Mouse (Mus musculus): ENCODE results near the gene Lsamp. TPM values are rescaled to one million over a fixed set of nuclear protein-coding genes. Genes with fewer than 3 reads are reported as not detected.

Lsamp gene
- polyA plus RNA-seq, 1 experiment, result 0.36 TPM

DNA sequence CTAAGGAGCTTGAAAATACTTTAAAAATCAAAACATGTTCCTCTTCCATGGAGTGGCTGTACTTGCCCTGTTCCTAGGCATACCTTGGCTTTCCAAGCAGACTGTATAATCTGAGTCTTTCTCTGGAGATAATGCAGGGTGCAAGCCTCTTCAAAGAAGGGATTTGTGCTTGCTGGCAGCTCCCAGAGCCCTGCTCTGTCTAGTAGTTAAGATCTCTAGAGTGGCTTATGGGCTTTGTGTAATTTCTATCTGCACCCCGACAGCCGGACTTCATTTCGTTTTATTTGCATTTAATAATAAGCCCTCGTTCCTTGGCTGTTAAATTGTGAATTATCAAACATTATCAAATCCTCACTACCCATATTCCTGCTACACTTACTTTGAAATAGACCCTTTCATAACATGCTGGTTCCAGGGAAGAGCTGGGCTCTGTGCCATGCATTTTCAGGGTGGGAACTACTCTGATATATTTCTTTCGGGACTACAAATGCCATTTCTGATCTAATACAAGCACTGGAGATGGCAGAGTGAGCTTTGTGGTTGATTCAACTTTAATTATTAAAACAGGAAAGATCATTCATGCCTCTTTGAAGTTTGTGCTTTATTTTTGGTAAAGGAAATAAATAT lies 1604.6 kb downstream of the Lsamp start:
- no peaks in the 10 kb centered on the region for H3K4me1 ChIP-seq (ENCODE audit: control insufficient read depth, insufficient read depth, insufficient read length, low read length)
- no peak overlapping the region for H3K27ac ChIP-seq (replicated peaks; ENCODE audit: low read depth, low read length)
- no peak overlapping the region for H3K4me3 ChIP-seq (ENCODE audit: insufficient read depth, low read depth, low read length)

DNA sequence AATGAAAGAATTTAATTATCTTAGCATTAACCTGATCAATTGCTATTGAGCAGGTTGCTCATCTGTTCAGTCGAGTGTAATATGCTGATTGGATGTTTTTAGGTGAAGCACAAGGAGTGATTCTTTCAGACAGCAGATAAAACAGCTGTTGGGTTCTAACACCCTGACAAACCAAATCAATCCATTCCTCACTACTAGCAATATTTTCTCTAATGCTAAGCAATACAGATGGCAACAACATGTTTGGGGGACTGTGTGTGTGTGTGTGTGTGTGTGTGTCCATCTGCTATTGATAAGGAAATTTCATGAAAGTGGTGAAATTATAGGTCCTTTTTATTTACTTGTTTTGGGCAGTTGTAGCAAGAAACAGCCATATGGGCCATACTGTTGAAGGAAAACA lies 1628.1 kb downstream of the Lsamp start:
- H3K27ac ChIP-seq (replicated peaks; ENCODE audit: low read depth, low read length), result no peak overlapping the region
- H3K4me3 ChIP-seq (ENCODE audit: insufficient read depth, low read depth, low read length), result no peak overlapping the region
- no peaks in the 10 kb centered on the region for H3K4me1 ChIP-seq (ENCODE audit: control insufficient read depth, insufficient read depth, insufficient read length, low read length)

DNA sequence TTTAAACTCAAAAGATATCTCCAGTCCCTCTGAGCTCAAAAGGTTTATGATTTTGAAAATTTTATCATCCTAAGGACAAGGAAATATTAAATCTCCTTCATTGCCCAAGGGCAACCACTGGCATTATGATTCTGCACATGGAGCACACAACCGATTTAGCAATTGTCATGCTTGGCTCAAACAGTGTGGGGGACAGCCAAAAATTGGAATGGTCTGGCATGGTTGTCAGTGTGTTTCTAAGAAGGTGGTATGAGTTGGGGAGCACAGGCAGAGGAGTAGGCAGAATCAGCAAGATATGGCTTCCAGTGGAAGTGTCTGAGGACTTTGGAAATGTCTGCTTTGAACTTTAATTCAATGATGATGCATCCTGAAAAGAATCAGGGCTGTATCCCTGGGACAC lies 1639.7 kb downstream of the Lsamp start:
- Histone ChIP-seq H3K4me3 (ENCODE audit: insufficient read depth, low read depth, low read length) (no peak overlapping the region), H3K4me1 (ENCODE audit: control insufficient read depth, insufficient read depth, insufficient read length, low read length) (no peaks in the 10 kb centered on the region), H3K27ac (replicated peaks; ENCODE audit: low read depth, low read length) (no peak overlapping the region)

DNA sequence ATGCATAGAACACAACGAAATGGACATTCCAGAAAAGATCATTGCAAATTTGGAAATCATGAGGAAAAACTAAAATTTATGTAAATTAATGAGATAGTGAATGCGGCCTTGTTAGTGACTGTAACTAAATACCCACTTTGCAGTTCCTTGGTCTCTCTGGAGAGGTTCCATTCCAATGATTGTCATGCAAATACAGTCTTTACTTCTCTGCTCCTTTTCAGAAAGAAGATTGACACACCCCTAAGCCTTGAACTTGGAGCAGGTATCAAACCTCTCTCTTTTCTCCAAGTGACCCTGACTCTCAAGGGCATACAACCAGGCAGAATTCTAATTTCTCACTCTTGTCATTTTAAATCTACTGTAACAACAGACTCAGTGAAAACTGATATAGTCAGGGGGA lies 1649.7 kb downstream of the Lsamp start:
- Histone ChIP-seq H3K4me3 (ENCODE audit: insufficient read depth, low read depth, low read length) (no peak overlapping the region), H3K4me1 (ENCODE audit: control insufficient read depth, insufficient read depth, insufficient read length, low read length) (no peaks in the 10 kb centered on the region), H3K27ac (replicated peaks; ENCODE audit: low read depth, low read length) (no peak overlapping the region)

DNA sequence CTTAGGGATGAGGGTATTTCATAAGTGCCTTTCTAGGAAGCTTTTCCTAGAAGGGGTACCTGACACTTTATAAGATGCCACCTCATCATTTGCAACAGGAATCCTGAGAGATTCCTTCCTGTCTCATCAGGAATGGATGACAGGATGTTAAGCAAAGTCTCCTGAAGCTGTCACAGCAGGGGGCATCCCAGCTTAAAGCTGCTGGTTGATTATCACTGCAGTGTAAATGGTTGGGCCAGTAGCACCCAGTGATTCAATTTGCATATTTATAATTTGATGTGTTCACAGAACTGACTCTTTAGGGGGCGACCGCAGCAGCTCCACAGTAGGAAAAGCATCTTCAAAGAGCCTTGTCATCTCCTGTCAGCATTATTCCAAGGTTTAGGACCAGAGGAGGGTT lies 1656.7 kb downstream of the Lsamp start:
- no peak overlapping the region for H3K4me3 ChIP-seq (ENCODE audit: insufficient read depth, low read depth, low read length)
- H3K4me1 ChIP-seq (ENCODE audit: control insufficient read depth, insufficient read depth, insufficient read length, low read length), result no peaks in the 10 kb centered on the region
- H3K27ac ChIP-seq (replicated peaks; ENCODE audit: low read depth, low read length), result no peak overlapping the region

DNA sequence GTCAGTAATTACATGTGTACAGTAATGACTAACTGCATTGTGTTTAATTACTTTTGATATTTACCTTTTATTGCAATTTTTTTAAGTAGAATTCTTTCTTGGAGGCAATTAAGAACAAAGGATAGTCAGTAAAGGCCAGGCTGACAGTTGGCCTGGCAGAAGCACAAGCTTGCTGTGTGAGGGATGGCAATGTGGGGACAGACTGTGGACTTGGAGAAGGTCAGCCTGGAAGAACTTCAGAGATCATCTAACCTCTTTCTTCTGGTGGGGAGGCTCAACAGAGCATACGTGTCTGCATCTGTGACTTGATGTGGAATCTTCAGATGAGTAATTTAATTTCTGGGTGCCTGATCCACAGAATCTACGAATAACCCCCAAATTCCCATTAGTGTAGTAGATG lies 1669.1 kb downstream of the Lsamp start:
- Histone ChIP-seq H3K27ac (replicated peaks; ENCODE audit: low read depth, low read length) (no peak overlapping the region), H3K4me1 (ENCODE audit: control insufficient read depth, insufficient read depth, insufficient read length, low read length) (no peaks in the 10 kb centered on the region), H3K4me3 (ENCODE audit: insufficient read depth, low read depth, low read length) (no peak overlapping the region)

DNA sequence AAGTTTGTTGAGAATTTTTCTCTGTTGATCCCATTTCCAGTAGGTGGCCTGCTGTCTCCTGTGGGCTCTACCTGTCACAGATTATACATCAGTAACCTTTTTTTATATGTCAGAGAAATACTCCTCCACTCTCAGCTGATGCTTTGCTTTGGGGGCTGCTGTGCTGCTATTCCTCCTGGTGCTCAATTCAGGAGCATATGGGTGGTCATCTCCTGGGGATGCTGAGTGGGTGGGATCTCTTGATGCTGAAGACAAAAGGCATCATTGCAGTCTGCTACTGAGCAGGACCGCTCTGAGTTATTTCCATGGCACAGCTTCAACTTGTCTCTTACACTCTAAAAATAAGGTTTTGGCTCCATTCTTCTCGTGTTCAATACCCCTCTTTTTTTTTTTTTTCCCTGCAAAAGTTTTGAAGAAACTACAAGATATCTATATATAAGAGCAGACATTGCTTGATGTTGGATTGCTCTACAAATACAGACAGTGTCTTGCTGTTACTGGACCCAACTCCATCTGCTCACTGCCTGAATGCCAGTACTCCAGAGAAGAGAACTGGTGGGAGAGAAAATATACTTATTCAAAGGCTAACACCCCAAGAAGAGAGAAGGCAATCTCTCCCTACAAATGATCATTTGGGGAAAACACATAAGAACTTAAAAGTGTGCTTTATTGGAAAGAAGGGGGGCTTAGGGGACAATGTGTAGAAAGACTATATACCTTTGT lies 1690.3 kb downstream of the Lsamp start:
- no peak overlapping the region for H3K4me3 ChIP-seq (ENCODE audit: insufficient read depth, low read depth, low read length)
- no peaks in the 10 kb centered on the region for H3K4me1 ChIP-seq (ENCODE audit: control insufficient read depth, insufficient read depth, insufficient read length, low read length)
- no peak overlapping the region for H3K27ac ChIP-seq (replicated peaks; ENCODE audit: low read depth, low read length)

DNA sequence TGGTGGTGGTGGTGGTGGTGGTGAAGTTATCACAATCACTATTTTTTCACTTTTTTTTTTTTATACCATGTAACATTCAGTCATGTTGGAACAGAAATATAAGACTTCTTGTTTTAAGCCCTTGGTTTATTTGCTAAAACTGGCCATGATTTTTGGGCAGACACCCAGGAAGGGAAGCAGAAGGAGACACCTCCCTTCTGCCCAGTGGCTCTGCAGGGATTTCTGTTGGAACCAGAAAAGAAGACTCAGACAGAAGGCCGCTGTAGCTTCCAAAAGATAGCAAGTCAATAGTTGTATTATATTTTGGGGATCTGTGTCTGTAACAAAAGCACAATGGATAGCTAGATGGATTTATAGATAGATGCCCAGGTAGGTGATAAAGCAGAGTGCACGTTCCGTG lies 1691.6 kb downstream of the Lsamp start:
- Histone ChIP-seq H3K4me1 (ENCODE audit: control insufficient read depth, insufficient read depth, insufficient read length, low read length) (no peaks in the 10 kb centered on the region), H3K27ac (replicated peaks; ENCODE audit: low read depth, low read length) (no peak overlapping the region), H3K4me3 (ENCODE audit: insufficient read depth, low read depth, low read length) (no peak overlapping the region)

DNA sequence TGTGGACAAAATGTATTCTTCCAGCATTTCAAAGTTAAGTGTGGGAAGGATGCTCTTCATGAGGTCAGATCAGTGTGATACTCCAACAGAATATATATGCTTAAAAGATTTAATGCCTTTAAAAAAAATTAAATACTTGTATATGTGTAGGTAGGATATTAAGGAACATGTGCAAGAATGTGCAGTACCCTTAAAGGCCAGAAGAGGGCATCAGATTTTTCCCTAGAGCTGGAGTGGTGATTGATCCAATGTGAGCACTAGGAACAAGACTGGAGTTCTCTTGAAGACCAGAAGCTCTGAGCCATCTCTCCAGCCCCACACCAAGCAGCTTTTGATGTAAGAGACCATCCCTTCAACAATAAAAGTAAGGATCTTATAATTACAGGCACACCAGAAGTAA lies 1708.3 kb downstream of the Lsamp start:
- no peaks in the 10 kb centered on the region for H3K4me1 ChIP-seq (ENCODE audit: control insufficient read depth, insufficient read depth, insufficient read length, low read length)
- no peak overlapping the region for H3K27ac ChIP-seq (replicated peaks; ENCODE audit: low read depth, low read length)
- no peak overlapping the region for H3K4me3 ChIP-seq (ENCODE audit: insufficient read depth, low read depth, low read length)

DNA sequence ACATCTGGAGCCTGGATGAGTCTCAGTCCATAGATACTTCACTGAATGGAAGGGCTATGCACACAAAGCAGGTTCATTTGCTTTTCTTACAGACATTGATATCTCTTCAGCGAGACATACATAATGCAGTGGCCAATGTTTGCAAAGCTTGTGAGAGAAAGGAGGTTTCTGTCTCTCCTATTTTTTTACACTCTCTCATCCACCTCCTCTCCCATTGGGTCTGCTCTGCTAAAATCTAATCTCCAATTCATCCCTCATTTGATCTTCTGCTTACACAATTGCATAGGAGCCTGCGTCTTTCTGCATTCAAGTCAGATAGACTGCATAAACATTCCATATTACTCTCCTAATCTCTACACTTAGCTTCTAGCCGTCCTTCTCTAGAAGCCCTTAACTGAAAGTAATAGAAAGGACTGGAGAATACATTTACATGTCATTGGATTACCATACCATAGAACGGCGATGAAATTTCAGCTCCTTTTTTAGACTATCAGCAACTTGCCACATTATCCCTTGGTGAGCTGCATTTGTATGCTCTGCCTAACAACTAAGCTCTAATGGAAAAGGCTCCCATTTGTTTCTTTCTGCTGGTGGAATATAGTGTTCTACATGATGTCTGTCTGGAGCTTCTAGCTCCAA lies 1717.7 kb downstream of the Lsamp start:
- Histone ChIP-seq H3K4me3 (ENCODE audit: insufficient read depth, low read depth, low read length) (no peak overlapping the region), H3K4me1 (ENCODE audit: control insufficient read depth, insufficient read depth, insufficient read length, low read length) (no peaks in the 10 kb centered on the region), H3K27ac (replicated peaks; ENCODE audit: low read depth, low read length) (no peak overlapping the region)

DNA sequence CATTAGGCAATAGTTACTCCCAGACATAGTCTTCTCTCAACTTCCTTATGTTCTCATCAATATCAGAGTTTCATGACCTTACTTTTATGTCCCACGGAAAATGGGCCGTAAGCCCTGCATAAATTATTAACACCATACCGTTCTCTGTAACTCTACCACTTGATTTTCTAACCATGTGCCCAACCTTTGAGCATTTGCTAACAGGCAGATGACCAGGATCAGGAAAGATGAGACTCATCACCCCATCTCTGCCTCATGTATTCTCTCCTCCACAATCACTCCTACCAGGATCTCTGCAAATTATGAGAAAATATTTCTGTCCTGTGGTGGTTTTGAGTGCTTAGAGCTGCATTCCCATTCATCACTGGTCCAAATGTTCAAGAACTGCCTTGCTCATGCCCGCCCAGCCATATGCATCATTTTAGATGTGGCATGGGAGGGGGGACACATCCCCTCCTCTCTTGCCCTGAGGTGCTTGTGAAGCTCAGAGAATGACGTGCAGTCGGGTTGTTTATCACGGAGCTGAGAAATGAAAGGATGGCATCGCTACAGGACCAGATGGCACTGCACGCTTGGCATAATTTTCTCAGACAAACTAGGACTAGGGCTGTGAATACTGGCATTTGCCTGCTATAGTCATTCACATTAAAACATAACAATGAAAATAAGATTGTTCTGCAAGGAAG lies 1744.9 kb downstream of the Lsamp start:
- no peak overlapping the region for H3K4me3 ChIP-seq (ENCODE audit: insufficient read depth, low read depth, low read length)
- no peak overlapping the region for H3K27ac ChIP-seq (replicated peaks; ENCODE audit: low read depth, low read length)
- H3K4me1 ChIP-seq (ENCODE audit: control insufficient read depth, insufficient read depth, insufficient read length, low read length), result no peaks in the 10 kb centered on the region

DNA sequence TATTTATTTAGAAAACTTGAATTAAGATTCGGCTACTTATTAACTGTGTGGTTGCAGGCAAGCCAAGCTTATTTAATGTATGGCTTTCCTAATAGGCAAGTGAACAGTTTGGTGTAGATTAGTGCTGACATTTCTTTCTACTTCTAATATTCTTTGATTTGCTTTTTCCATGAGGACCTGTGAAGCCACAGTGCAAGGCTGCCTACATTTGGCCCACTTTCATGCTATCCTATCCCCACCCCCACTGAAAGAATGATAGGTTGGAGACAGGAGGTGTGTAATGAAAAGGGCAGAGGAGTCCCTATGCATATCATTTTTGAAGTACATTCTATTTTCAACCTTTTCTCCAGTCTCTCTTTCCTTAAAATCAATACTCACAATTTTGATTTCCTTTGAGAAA lies 1745.8 kb downstream of the Lsamp start:
- Histone ChIP-seq H3K4me3 (ENCODE audit: insufficient read depth, low read depth, low read length) (no peak overlapping the region), H3K27ac (replicated peaks; ENCODE audit: low read depth, low read length) (no peak overlapping the region), H3K4me1 (ENCODE audit: control insufficient read depth, insufficient read depth, insufficient read length, low read length) (no peaks in the 10 kb centered on the region)

DNA sequence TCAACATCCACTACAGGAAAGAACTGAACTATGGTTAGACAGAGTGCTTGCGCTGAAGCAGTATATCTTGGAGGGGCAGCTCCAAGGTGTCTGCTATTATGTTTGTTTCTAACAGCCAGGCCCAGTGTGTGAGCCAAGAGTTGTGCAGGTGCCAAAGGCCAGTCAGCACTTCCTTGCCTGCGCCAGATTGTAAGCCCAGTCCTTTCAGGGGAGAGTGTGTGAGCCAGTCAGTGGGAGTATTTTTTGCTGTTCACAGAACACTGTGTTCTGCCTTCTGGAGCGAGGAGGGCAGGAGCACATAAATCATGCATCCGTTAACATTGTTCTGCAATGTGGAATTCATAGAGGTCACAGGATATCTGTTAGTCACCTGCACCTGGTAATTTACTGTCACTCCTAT lies 1760.9 kb downstream of the Lsamp start:
- Histone ChIP-seq H3K4me3 (ENCODE audit: insufficient read depth, low read depth, low read length) (no peak overlapping the region), H3K4me1 (ENCODE audit: control insufficient read depth, insufficient read depth, insufficient read length, low read length) (no peaks in the 10 kb centered on the region), H3K27ac (replicated peaks; ENCODE audit: low read depth, low read length) (no peak overlapping the region)

DNA sequence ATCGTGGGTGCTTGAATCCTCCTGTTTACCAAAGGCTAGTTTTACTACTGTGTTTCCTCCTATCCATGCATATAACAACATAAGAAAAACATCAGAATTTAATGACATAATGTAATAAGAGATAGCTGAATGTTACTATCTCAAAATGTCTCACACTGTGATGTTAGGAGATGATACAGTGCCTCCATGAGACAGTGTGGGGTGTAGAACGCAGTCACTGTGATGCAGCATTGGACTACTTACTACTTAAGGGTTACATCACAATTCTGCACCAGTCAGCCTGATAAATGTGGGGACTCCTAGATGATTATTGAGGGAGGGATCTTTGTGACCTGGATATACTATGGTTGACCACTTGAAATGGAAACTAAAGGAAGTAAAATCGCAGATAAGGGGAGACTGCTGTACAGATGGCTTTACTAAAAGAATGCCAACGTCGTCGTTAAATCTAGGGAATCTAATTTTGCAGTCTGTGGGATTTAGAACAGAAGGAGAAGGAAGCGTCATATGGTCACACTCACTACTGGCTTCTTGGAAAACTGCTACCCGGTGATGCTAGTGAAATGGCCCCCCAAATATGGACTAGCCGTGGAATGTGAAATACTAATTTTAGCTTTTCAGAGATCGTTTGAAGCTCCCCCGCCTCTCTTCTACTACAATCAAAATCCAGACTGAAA lies 1762.2 kb downstream of the Lsamp start:
- H3K27ac ChIP-seq (replicated peaks; ENCODE audit: low read depth, low read length), result no peak overlapping the region
- no peaks in the 10 kb centered on the region for H3K4me1 ChIP-seq (ENCODE audit: control insufficient read depth, insufficient read depth, insufficient read length, low read length)
- no peak overlapping the region for H3K4me3 ChIP-seq (ENCODE audit: insufficient read depth, low read depth, low read length)

DNA sequence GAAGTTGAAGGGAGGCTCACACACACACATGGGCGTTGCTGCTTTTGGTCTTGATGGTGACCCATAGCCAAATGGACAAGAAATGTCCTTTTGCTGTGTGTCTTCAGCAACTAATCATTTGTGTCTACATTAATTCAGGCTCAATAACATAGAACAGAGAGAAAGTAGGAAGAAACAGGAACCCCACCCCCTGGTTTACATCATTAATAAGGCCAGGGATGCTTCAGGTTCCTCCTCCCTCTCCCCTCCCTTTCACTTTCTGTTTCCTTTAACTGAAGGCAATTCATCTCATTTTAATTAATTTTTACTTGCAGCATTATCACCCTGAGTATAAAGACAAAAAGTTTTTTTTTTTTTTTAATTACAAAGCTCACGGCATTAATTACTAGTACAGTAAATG lies 1763.7 kb downstream of the Lsamp start:
- Histone ChIP-seq H3K4me1 (ENCODE audit: control insufficient read depth, insufficient read depth, insufficient read length, low read length) (no peaks in the 10 kb centered on the region), H3K27ac (replicated peaks; ENCODE audit: low read depth, low read length) (no peak overlapping the region), H3K4me3 (ENCODE audit: insufficient read depth, low read depth, low read length) (no peak overlapping the region)
